Mouse (Mus musculus): ENCODE measurements around the gene Habp2. TPM values are rescaled to one million over a fixed set of nuclear protein-coding genes. Genes with fewer than 3 reads are reported as not detected.

Habp2 gene
- polyA plus RNA-seq, 1 experiment from 2014 or later = not detected

GRCm38 (mm10) chr19:56366625-56367024, 79.7 kb downstream of the Habp2 start:
- DNase-seq (ENCODE audit: low spot score) (no peak), ATAC-seq (replicated peaks; ENCODE audit: insufficient number of reproducible peaks, low FRiP score, low TSS enrichment, low read depth) (no peak)
- Histone ChIP-seq H3K27me3 (ENCODE audit: control insufficient read depth, insufficient read depth, low read length) (no peaks in the 10 kb centered on the region), H3K27ac (replicated peaks; ENCODE audit: low read depth, low read length) (no peak overlapping the region), H3K36me3 (replicated peaks; ENCODE audit: control insufficient read depth, insufficient read depth, low read depth, low read length) (no peaks in the 10 kb centered on the region), H3K9me3 (replicated peaks; ENCODE audit: control insufficient read depth, low read length) (no peaks in the 10 kb centered on the region), H3K9ac (replicated peaks; ENCODE audit: low read length) (no peak overlapping the region), H3K4me1 (ENCODE audit: control insufficient read depth, insufficient read depth, low read length) (no peaks in the 10 kb centered on the region), H3K4me3 (ENCODE audit: low read depth, low read length) (no peak overlapping the region), H3K4me2 (ENCODE audit: low read depth, low read length) (no peak overlapping the region)
- 85% methylated on average over 9 of the region's 9 CpGs for WGBS

GRCm38 (mm10) chr19:56367778-56368177, 80.8 kb downstream of the Habp2 start:
- ATAC-seq (replicated peaks; ENCODE audit: insufficient number of reproducible peaks, low FRiP score, low TSS enrichment, low read depth) = no peak
- Histone ChIP-seq H3K9me3 (replicated peaks; ENCODE audit: control insufficient read depth, low read length) (no peaks in the 10 kb centered on the region), H3K4me1 (ENCODE audit: control insufficient read depth, insufficient read depth, low read length) (no peaks in the 10 kb centered on the region), H3K4me3 (ENCODE audit: low read depth, low read length) (no peak overlapping the region), H3K27ac (replicated peaks; ENCODE audit: low read depth, low read length) (no peak overlapping the region), H3K4me2 (ENCODE audit: low read depth, low read length) (no peak overlapping the region), H3K27me3 (ENCODE audit: control insufficient read depth, insufficient read depth, low read length) (no peaks in the 10 kb centered on the region), H3K36me3 (replicated peaks; ENCODE audit: control insufficient read depth, insufficient read depth, low read depth, low read length) (no peaks in the 10 kb centered on the region), H3K9ac (replicated peaks; ENCODE audit: low read length) (no peak overlapping the region)
- DNase-seq (ENCODE audit: low spot score) = no peak
- WGBS = 89% methylated on average over 7 of the region's 7 CpGs

GRCm38 (mm10) chr19:56368912-56369311, 82.0 kb downstream of the Habp2 start:
- H3K36me3 ChIP-seq (replicated peaks; ENCODE audit: control insufficient read depth, insufficient read depth, low read depth, low read length) = no peaks in the 10 kb centered on the region
- no peak overlapping the region for H3K4me3 ChIP-seq (ENCODE audit: low read depth, low read length)
- no peak overlapping the region for H3K9ac ChIP-seq (replicated peaks; ENCODE audit: low read length)
- H3K9me3 ChIP-seq (replicated peaks; ENCODE audit: control insufficient read depth, low read length) = no peaks in the 10 kb centered on the region
- no peak overlapping the region for H3K27ac ChIP-seq (replicated peaks; ENCODE audit: low read depth, low read length)
- DNase-seq (ENCODE audit: low spot score) (no peak), ATAC-seq (replicated peaks; ENCODE audit: insufficient number of reproducible peaks, low FRiP score, low TSS enrichment, low read depth) (no peak)
- whole genome bisulfite sequencing = 89% methylated on average over 7 of the region's 7 CpGs
- H3K27me3 ChIP-seq (ENCODE audit: control insufficient read depth, insufficient read depth, low read length) = no peaks in the 10 kb centered on the region
- H3K4me2 ChIP-seq (ENCODE audit: low read depth, low read length) = no peak overlapping the region
- H3K4me1 ChIP-seq (ENCODE audit: control insufficient read depth, insufficient read depth, low read length) = no peaks in the 10 kb centered on the region

Other genes with a start within 250 kb of the Habp2 start
- gene Nrap, start 102.9 kb downstream of the Habp2 start, polyA plus RNA-seq (2014; fragmentation: Nextera tagmentation; extraction: Ambion mirVana) = not detected in 2 replicates
- gene Casp7, start 110.0 kb downstream of the Habp2 start, polyA plus RNA-seq (2014; fragmentation: Nextera tagmentation; extraction: Ambion mirVana) = 22.8 and 25.6 TPM in 2 replicates
- 0.08 and 0.20 TPM in 2 replicates for gene Plekhs1, start 174.5 kb downstream of the Habp2 start, polyA plus RNA-seq (2014; fragmentation: Nextera tagmentation; extraction: Ambion mirVana)

Measured in embryonic facial prominence, embryonic 11.5 days (tissue).